Mouse (Mus musculus) hindbrain, postnatal 0 days (tissue): ENCODE measurements around the gene Rasgrf2. TPM values are rescaled to one million over a fixed set of nuclear protein-coding genes. Genes with fewer than 3 reads are reported as not detected.

Experiments used
- ATAC-seq: fragments of 200-750 bp; cut with Nextera tagmentation; 2 replicates; pipeline ENCODE4 v1.8.0; 2017; ENCODE audit warnings: mild to moderate bottlenecking, moderate TSS enrichment, moderate library complexity
- DNase-seq: peaks from one replicate; pipeline ENCODE4 v3.0.0-alpha.2; 2015; ENCODE audit warnings: low spot score
- H3K27ac ChIP-seq: fragments of 300-500 bp; sonication (generic); 2 replicates; pipeline ENCODE4 v1.5.1; 2014; ENCODE audit warnings: mild to moderate bottlenecking
- H3K27me3 ChIP-seq: fragments of 300-500 bp; sonication (generic); 2 replicates; pipeline ENCODE4 v1.6.1; 2014; ENCODE audit warnings: low read length, mixed read lengths; ENCODE audit not compliant: insufficient read depth
- H3K36me3 ChIP-seq: fragments of 300-500 bp; sonication (generic); 2 replicates; pipeline ENCODE4 v1.6.1; 2014; ENCODE audit warnings: low read length, mixed read lengths; ENCODE audit not compliant: insufficient read depth
- H3K4me1 ChIP-seq: fragments of 300-500 bp; sonication (generic); 2 replicates; pipeline ENCODE4 v1.6.1; 2014; ENCODE audit warnings: antibody characterized with exemption, low read length, mixed read lengths; ENCODE audit not compliant: insufficient read depth
- H3K4me2 ChIP-seq: fragments of 300-500 bp; sonication (generic); 2 replicates; pipeline ENCODE4 v1.6.1; 2014; ENCODE audit warnings: low read depth, mild to moderate bottlenecking, low read length, moderate library complexity, mixed read lengths
- H3K4me3 ChIP-seq: fragments of 300-500 bp; sonication (generic); 2 replicates; pipeline ENCODE4 v1.5.1; 2014; ENCODE audit warnings: low read length
- H3K9ac ChIP-seq: fragments of 300-500 bp; sonication (generic); replicated peaks from 2 replicates; pipeline ENCODE4 v1.6.1; 2014; ENCODE audit warnings: mild to moderate bottlenecking, low read length, moderate library complexity, mixed read lengths
- H3K9me3 ChIP-seq: fragments of 300-500 bp; sonication (generic); 2 replicates; pipeline ENCODE4 v1.6.1; 2016; ENCODE audit warnings: low read length, mixed read lengths
- CTCF ChIP-seq: IDR thresholded peaks from 2 replicates; pipeline ENCODE4 v1.5.1; 2016; ENCODE audit warnings: antibody characterized with exemption, control low read depth, low read depth
- WGBS: fragments of 180-500 bp; shearing (Covaris S2); extraction: QIAGEN DNeasy Blood & Tissue Kit; methylation state at CpG from one replicate; pipeline ENCODE4 v1.1.7; 2014; 5-methylcytosine and 5-hydroxymethylcytosine counted together
- polyA plus RNA-seq: library from polyadenylated mRNA; unstranded; fragments of >200 nt; fragmentation: Nextera tagmentation; extraction: Ambion mirVana; gene quantifications from 2 replicates; pipeline ENCODE4 v1.2.1, GENCODE M21; 2015
- total RNA-seq: library from RNA; depleted of rRNA; stranded (reverse); fragments of >200 nt; gene quantifications from 2 replicates; pipeline ENCODE4 v1.2.3, GENCODE M21; 2014

The Rasgrf2 gene
- total and polyA plus RNA-seq, 2 experiments from 2014 or later: 12.9 to 61.2 TPM

DNA sequence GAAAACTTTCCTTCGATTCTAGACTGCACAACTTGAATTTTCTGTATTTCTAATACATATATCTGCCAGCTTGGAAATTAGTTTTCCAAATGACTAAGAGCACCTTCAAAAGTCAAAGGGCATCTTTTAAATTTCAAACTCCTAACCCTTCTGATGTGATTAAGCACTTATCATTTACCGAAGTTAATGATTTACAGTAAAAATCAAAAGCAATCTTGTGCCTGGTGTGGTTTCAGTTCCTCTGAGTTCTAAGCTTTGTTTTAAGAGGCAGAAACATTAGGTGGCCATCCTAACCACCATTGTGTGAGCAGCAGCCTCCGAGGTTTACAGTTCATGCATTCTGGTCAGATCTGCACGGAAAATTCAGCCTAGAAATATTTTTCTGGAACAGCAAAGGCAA is 1.6 kb downstream of the Rasgrf2 start:
- TF ChIP-seq CTCF: no peak
- peak overlapping the region; percentile 84 for H3K4me2 ChIP-seq
- H3K9me3 ChIP-seq: no peaks in the 10 kb centered on the region
- no peak for ATAC-seq
- H3K27me3 ChIP-seq: no peaks in the 10 kb centered on the region
- no peak for DNase-seq
- no peaks in the 10 kb centered on the region for H3K36me3 ChIP-seq
- H3K27ac ChIP-seq: no peak overlapping the region
- 77% methylated on average over 4 of the region's 4 CpGs for WGBS
- no peak overlapping the region for H3K9ac ChIP-seq
- no peaks in the 10 kb centered on the region; the same call in 1 of the 2 replicates for H3K4me1 ChIP-seq
- H3K4me3 ChIP-seq: peak overlapping the region; percentile 11; the same call in 1 of the 2 replicates

GRCm38 (mm10) chr13:92125902-92126301 is 5.6 kb downstream of the Rasgrf2 start:
- Histone ChIP-seq H3K36me3 (no peaks in the 10 kb centered on the region), H3K9ac (no peak overlapping the region), H3K27me3 (no peaks in the 10 kb centered on the region), H3K9me3 (no peaks in the 10 kb centered on the region), H3K27ac (no peak overlapping the region), H3K4me3 (no peak overlapping the region), H3K4me2 (no peak overlapping the region), H3K4me1 (no peaks in the 10 kb centered on the region)
- WGBS: 84% methylated on average over 5 of the region's 5 CpGs
- no peak for TF ChIP-seq CTCF
- DNase-seq (no peak), ATAC-seq (no peak)

DNA sequence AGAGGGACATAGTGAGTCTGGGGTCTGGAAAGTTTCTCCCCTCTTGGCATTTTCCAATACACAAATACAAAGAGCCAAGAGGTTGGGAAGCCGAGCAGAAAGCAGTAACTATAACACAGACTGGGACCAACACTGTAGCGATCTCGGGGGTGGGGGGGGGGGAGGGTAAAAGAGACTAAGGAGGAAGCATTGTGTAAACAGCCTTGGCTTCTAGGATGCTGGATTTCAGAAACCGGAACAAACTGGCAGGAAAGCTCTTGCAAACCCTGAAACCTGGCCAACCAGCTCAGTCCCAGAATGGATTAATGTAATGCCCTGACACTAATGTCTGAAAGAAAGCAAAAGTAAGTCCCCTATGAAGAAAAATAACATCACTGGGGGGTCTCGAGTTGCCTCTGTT is 11.8 kb downstream of the Rasgrf2 start:
- no peaks in the 10 kb centered on the region for H3K27me3 ChIP-seq
- H3K9me3 ChIP-seq: no peaks in the 10 kb centered on the region
- peak; percentile 49; the same call in 1 of the 2 replicates for ATAC-seq
- no peak overlapping the region for H3K27ac ChIP-seq
- H3K4me1 ChIP-seq: no peaks in the 10 kb centered on the region
- no peak overlapping the region for H3K4me2 ChIP-seq
- TF ChIP-seq CTCF: no peak
- H3K36me3 ChIP-seq: no peaks in the 10 kb centered on the region
- no peak overlapping the region for H3K4me3 ChIP-seq
- WGBS: 48% methylated on average over 5 of the region's 5 CpGs
- DNase-seq: no peak
- no peak overlapping the region for H3K9ac ChIP-seq

GRCm38 (mm10) chr13:92114076-92114475 is 17.4 kb downstream of the Rasgrf2 start:
- DNase-seq: no peak

GRCm38 (mm10) chr13:92108237-92108636 is 23.2 kb downstream of the Rasgrf2 start:
- no peaks in the 10 kb centered on the region for H3K27me3 ChIP-seq
- H3K4me3 ChIP-seq: no peak overlapping the region
- H3K4me1 ChIP-seq: no peaks in the 10 kb centered on the region
- no peak for TF ChIP-seq CTCF
- ATAC-seq (no peak), DNase-seq (no peak)
- WGBS: 71% methylated on average over 4 of the region's 4 CpGs
- H3K9ac ChIP-seq: no peak overlapping the region
- H3K9me3 ChIP-seq: no peaks in the 10 kb centered on the region
- H3K4me2 ChIP-seq: no peak overlapping the region
- no peaks in the 10 kb centered on the region for H3K36me3 ChIP-seq
- no peak overlapping the region for H3K27ac ChIP-seq

More at GRCm38 (mm10) chr13:92114076-92114475, 17.4 kb downstream of the Rasgrf2 start:
- no peak for TF ChIP-seq CTCF
- no peak overlapping the region for H3K27ac ChIP-seq
- no peak overlapping the region for H3K9ac ChIP-seq
- ATAC-seq: no peak
- WGBS: 61% methylated on average over 3 of the region's 3 CpGs
- H3K4me3 ChIP-seq: no peak overlapping the region
- no peaks in the 10 kb centered on the region for H3K9me3 ChIP-seq
- H3K4me2 ChIP-seq: no peak overlapping the region
- H3K36me3 ChIP-seq: no peaks in the 10 kb centered on the region
- no peaks in the 10 kb centered on the region for H3K27me3 ChIP-seq
- no peaks in the 10 kb centered on the region for H3K4me1 ChIP-seq

- ATAC-seq (no peak), DNase-seq (no peak)
- Histone ChIP-seq H3K4me2 (no peak overlapping the region), H3K27me3 (no peaks in the 10 kb centered on the region), H3K27ac (no peak overlapping the region), H3K4me1 (no peaks in the 10 kb centered on the region), H3K9me3 (no peaks in the 10 kb centered on the region), H3K36me3 (no peaks in the 10 kb centered on the region), H3K9ac (no peak overlapping the region), H3K4me3 (no peak overlapping the region)
- WGBS: 60% methylated on average over 7 of the region's 7 CpGs
- no peak for TF ChIP-seq CTCF
Measured at GRCm38 (mm10) chr13:92104259-92104658, 27.2 kb downstream of the Rasgrf2 start.

DNA sequence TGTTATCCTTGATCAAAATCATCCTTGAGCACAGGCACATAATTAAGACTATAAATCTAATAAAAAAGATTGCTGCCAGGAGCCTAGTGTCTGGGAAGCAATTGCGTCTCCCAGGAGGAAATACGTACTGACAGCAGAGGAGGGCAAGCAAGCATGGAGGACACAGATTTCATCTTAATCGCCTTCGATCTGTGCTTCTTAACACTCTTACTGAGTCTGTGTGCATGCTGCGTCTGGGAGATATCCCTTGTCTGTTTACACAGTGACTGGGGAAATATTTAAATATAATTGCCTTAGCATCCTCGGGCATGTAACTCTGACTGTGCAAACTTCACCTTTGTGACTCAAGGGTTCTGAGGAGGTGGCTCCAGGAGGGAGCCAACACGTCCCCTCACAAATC is 33.0 kb downstream of the Rasgrf2 start:
- Histone ChIP-seq H3K27ac (no peak overlapping the region), H3K4me2 (no peak overlapping the region), H3K9me3 (no peaks in the 10 kb centered on the region), H3K4me3 (no peak overlapping the region), H3K36me3 (no peaks in the 10 kb centered on the region), H3K4me1 (no peaks in the 10 kb centered on the region), H3K9ac (no peak overlapping the region), H3K27me3 (no peaks in the 10 kb centered on the region)
- ATAC-seq (0 out of 2 replicates have a peak, but pooled peaks have one; percentile 51), DNase-seq (peak; percentile 20)
- TF ChIP-seq CTCF: no peak
- WGBS: 62% methylated on average over 7 of the region's 7 CpGs
